Mouse (Mus musculus): ENCODE data around the gene Bbs9. TPM values are rescaled to one million over a fixed set of nuclear protein-coding genes. Genes with fewer than 3 reads are reported as not detected.
A peak's percentile ranks its signal among the peaks of the same experiment; 100 is the strongest.

Bbs9 gene
- polyA plus RNA-seq, 1 experiment from 2014 or later: 13.0 TPM

- H3K4me2 ChIP-seq: no peak overlapping the region
- H3K9ac ChIP-seq: no peak overlapping the region
- H3K27ac ChIP-seq: no peak overlapping the region
- no peaks in the 10 kb centered on the region for H3K36me3 ChIP-seq
- no peaks in the 10 kb centered on the region for H3K4me1 ChIP-seq
- 94% methylated on average over 1 of the region's 1 CpGs for WGBS
- no peak for ATAC-seq (ENCODE audit: insufficient number of reproducible peaks, low FRiP score, low TSS enrichment, low read depth)
- H3K9me3 ChIP-seq: no peaks in the 10 kb centered on the region
- H3K4me3 ChIP-seq: no peak overlapping the region
- no peaks in the 10 kb centered on the region for H3K27me3 ChIP-seq
Observed at GRCm38 (mm10) chr9:22741967-22742366, 266.5 kb downstream of the Bbs9 start.

GRCm38 (mm10) chr9:22748617-22749016, 273.1 kb downstream of the Bbs9 start:
- no peaks in the 10 kb centered on the region for H3K36me3 ChIP-seq
- ATAC-seq (ENCODE audit: insufficient number of reproducible peaks, low FRiP score, low TSS enrichment, low read depth): no peak

DNA sequence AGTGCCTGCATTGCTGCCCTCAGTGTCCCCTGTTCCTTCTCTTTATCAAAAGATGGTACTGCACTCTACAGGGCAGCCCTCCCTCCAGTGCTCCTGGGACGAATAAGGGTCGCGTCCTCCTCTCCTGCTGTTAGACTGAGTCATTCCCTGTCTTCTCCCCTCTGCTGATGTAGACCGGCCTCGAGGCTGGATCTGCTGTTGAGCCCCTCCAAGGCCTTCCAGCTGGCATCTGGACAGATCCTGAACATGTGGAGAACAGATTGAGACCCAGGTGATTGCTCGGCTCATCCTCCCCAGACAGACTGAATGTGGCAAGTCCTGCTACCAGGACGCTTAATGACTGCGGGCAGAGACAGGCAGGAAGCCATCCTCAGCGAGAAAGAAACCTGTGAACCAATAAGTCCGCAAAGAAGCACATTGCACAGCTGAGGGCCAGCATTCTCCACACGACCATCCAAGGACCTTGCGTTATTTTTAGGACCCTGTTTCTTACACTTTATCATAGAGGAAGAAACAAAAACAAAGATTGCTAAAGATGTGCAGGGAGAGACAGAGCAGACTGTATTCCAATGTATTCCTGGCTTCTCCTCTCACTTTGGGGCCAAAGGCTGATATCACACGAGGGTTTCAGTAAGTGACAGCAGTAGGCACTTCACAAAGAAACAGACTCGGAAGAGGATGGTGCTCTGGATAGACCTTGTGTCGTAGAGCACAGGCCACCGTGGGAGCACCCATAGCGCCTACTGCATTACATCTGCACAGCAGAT, 275.4 kb downstream of the Bbs9 start:
- no peak overlapping the region for H3K4me3 ChIP-seq
- no peaks in the 10 kb centered on the region for H3K9me3 ChIP-seq
- 64% methylated on average over 17 of the region's 17 CpGs for WGBS
- H3K27ac ChIP-seq: no peak overlapping the region
- no peak for ATAC-seq (ENCODE audit: insufficient number of reproducible peaks, low FRiP score, low TSS enrichment, low read depth)
- no peak overlapping the region for H3K9ac ChIP-seq
- peaks cover 15% of the 10 kb centered on the region; the same call in 1 of the 2 replicates for H3K4me1 ChIP-seq
- H3K36me3 ChIP-seq: no peaks in the 10 kb centered on the region
- no peak overlapping the region for H3K4me2 ChIP-seq
- H3K27me3 ChIP-seq: 0 out of 2 replicates have a peak, but pooled peaks cover 2% of the 10 kb centered on the region

More at GRCm38 (mm10) chr9:22748617-22749016, 273.1 kb downstream of the Bbs9 start:
- no peak overlapping the region for H3K4me2 ChIP-seq
- H3K4me3 ChIP-seq: no peak overlapping the region
- no peaks in the 10 kb centered on the region for H3K27me3 ChIP-seq
- H3K27ac ChIP-seq: no peak overlapping the region
- H3K9ac ChIP-seq: no peak overlapping the region
- peaks cover 12% of the 10 kb centered on the region; the same call in 1 of the 2 replicates for H3K4me1 ChIP-seq
- 34% methylated on average over 2 of the region's 2 CpGs for WGBS
- no peaks in the 10 kb centered on the region for H3K9me3 ChIP-seq

GRCm38 (mm10) chr9:22751546-22751929, 276.0 kb downstream of the Bbs9 start:
- no peak overlapping the region for H3K4me3 ChIP-seq
- H3K4me2 ChIP-seq: no peak overlapping the region
- H3K9me3 ChIP-seq: no peaks in the 10 kb centered on the region
- no peak overlapping the region for H3K27ac ChIP-seq
- peaks cover 15% of the 10 kb centered on the region; the same call in 1 of the 2 replicates for H3K4me1 ChIP-seq
- H3K36me3 ChIP-seq: no peaks in the 10 kb centered on the region
- H3K27me3 ChIP-seq: 0 out of 2 replicates have a peak, but pooled peaks cover 5% of the 10 kb centered on the region
- no peak overlapping the region for H3K9ac ChIP-seq
- ATAC-seq (ENCODE audit: insufficient number of reproducible peaks, low FRiP score, low TSS enrichment, low read depth): no peak

DNA sequence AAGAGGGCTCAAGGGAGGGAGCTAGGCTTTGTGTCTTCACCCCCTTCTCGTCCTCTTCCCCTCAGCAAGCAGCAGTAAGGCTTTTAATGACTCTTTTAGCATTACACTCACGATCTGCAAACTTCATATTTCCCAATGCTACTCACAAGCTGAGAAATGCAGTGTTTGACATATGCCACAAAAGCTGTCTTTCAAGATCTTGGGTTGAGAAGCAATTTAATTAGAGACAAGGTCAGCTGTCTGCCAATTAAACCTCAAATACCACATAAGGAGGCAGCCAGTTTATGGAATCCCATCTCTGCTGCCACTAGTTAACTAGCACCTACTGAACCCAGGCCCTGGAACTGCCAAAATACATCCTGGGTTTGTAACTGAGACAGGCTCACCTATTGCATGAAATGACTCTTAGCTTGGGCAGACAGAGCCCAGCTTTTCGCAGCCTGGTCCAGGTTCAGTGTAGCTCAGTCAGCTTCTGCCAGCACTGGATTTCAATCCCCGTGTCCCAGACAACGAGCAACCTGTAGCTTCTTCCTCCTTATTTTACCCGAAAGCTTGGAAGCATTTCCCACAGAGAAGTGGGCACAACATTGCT, 278.7 kb downstream of the Bbs9 start:
- Histone ChIP-seq H3K27ac (no peak overlapping the region), H3K9me3 (no peaks in the 10 kb centered on the region), H3K4me1 (peaks cover 8% of the 10 kb centered on the region; the same call in 1 of the 2 replicates), H3K4me3 (no peak overlapping the region), H3K4me2 (no peak overlapping the region), H3K9ac (no peak overlapping the region), H3K36me3 (no peaks in the 10 kb centered on the region), H3K27me3 (0 out of 2 replicates have a peak, but pooled peaks cover 5% of the 10 kb centered on the region)
- WGBS: 61% methylated on average over 6 of the region's 6 CpGs
- no peak for ATAC-seq (ENCODE audit: insufficient number of reproducible peaks, low FRiP score, low TSS enrichment, low read depth)

- Histone ChIP-seq H3K9me3 (no peaks in the 10 kb centered on the region), H3K4me1 (peaks cover 3% of the 10 kb centered on the region; the same call in 1 of the 2 replicates), H3K27ac (no peak overlapping the region), H3K9ac (no peak overlapping the region), H3K36me3 (no peaks in the 10 kb centered on the region), H3K4me2 (no peak overlapping the region), H3K27me3 (0 out of 2 replicates have a peak, but pooled peaks cover 5% of the 10 kb centered on the region), H3K4me3 (no peak overlapping the region)
- 49% methylated on average over 3 of the region's 3 CpGs for WGBS
- no peak for ATAC-seq (ENCODE audit: insufficient number of reproducible peaks, low FRiP score, low TSS enrichment, low read depth)
Observed at GRCm38 (mm10) chr9:22758487-22758886, 283.0 kb downstream of the Bbs9 start.

DNA sequence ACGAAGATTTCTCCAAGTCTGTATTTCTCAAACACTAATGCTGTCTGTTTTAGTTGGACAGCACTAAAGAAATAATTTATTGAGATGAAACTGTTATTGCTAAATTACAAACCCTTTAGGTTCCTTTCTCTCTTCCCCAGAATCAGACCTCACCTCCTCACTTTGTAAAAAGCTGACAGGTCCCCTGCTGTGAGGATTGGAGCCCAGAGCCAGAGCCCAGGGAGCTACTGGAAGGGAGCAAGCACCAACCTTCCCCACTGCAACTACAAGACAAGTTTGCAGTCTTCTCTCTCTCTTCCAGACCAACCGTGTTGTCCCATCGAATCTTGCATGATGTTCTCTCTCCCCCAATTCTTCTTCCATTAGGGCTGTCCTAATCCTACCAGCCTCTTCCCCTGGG, 283.7 kb downstream of the Bbs9 start:
- Histone ChIP-seq H3K27ac (no peak overlapping the region), H3K9ac (no peak overlapping the region), H3K4me3 (no peak overlapping the region), H3K4me2 (no peak overlapping the region), H3K27me3 (0 out of 2 replicates have a peak, but pooled peaks cover 5% of the 10 kb centered on the region), H3K9me3 (no peaks in the 10 kb centered on the region), H3K4me1 (peaks cover 2% of the 10 kb centered on the region; the same call in 1 of the 2 replicates), H3K36me3 (no peaks in the 10 kb centered on the region)
- ATAC-seq (ENCODE audit: insufficient number of reproducible peaks, low FRiP score, low TSS enrichment, low read depth): no peak
- whole genome bisulfite sequencing: 60% methylated on average over 3 of the region's 3 CpGs

GRCm38 (mm10) chr9:22760376-22760775, 284.9 kb downstream of the Bbs9 start:
- Histone ChIP-seq H3K4me1 (no peaks in the 10 kb centered on the region), H3K4me3 (no peak overlapping the region), H3K4me2 (no peak overlapping the region), H3K27me3 (0 out of 2 replicates have a peak, but pooled peaks cover 5% of the 10 kb centered on the region), H3K27ac (no peak overlapping the region), H3K9ac (no peak overlapping the region), H3K9me3 (no peaks in the 10 kb centered on the region), H3K36me3 (no peaks in the 10 kb centered on the region)
- WGBS: 77% methylated on average over 4 of the region's 4 CpGs
- no peak for ATAC-seq (ENCODE audit: insufficient number of reproducible peaks, low FRiP score, low TSS enrichment, low read depth)

DNA sequence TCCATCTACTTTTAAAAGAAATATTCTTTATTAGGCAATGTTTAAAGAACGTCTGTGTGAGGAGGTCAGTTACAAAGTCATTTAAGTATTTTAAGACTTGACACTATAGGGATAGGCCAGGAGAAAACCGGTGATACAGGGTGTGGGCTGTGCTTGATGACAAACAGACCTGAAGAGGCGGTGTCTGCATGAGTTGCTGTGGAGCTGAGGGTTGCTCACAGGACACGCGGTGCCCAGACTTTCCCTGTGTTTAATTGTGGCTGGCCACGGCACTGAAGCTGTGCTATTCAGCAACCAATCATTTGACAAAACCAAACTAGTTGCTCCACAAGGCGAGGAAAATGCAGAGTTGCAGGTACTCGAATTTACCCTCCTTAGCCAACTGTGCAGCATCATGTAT, 286.0 kb downstream of the Bbs9 start:
- no peaks in the 10 kb centered on the region for H3K36me3 ChIP-seq
- no peak overlapping the region for H3K4me3 ChIP-seq
- WGBS: 54% methylated on average over 8 of the region's 8 CpGs
- no peaks in the 10 kb centered on the region for H3K27me3 ChIP-seq
- ATAC-seq (ENCODE audit: insufficient number of reproducible peaks, low FRiP score, low TSS enrichment, low read depth): no peak
- H3K4me2 ChIP-seq: no peak overlapping the region
- H3K9ac ChIP-seq: no peak overlapping the region
- H3K4me1 ChIP-seq: peaks cover 7% of the 10 kb centered on the region; the same call in 1 of the 2 replicates
- no peak overlapping the region for H3K27ac ChIP-seq
- no peaks in the 10 kb centered on the region for H3K9me3 ChIP-seq

DNA sequence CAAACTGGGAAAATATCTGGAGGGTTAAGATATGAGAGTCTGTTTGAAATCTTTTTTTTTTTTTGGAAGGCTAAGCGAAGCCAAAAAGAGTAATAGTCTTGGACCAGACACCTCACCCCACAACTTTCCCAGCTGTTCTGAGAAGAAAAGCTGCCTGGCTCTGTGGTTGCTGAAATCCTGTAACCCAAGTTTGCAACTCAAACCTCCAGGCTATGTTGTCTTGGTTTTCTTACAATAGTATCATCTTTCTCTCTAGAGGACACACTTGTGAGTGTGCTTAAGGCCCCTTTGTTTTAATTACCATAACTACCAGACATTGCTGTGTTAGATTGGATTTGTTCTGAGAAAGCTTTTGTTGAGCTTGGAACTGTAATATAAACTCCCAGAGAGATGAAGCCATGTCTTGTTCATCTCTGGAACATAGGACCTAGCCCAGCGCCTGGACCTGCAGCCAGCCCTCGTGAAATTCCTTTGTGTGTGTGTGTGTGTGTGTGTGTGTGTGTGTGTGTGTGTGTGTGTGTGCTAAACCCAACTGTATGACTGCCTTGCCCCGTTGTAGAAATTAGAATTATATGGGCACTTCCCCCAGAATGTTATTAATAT, 290.2 kb downstream of the Bbs9 start:
- 45% methylated on average over 4 of the region's 4 CpGs for WGBS
- no peaks in the 10 kb centered on the region for H3K36me3 ChIP-seq
- H3K4me2 ChIP-seq: no peak overlapping the region
- H3K4me1 ChIP-seq: peaks cover 7% of the 10 kb centered on the region; the same call in 1 of the 2 replicates
- no peak overlapping the region for H3K4me3 ChIP-seq
- no peaks in the 10 kb centered on the region for H3K9me3 ChIP-seq
- H3K27ac ChIP-seq: no peak overlapping the region
- H3K9ac ChIP-seq: no peak overlapping the region
- H3K27me3 ChIP-seq: no peaks in the 10 kb centered on the region
- peak; percentile 55; the same call in 1 of the 2 replicates for ATAC-seq (ENCODE audit: insufficient number of reproducible peaks, low FRiP score, low TSS enrichment, low read depth)

GRCm38 (mm10) chr9:22767154-22767553, 291.6 kb downstream of the Bbs9 start:
- H3K9me3 ChIP-seq: no peaks in the 10 kb centered on the region
- no peaks in the 10 kb centered on the region for H3K36me3 ChIP-seq
- no peak overlapping the region for H3K4me2 ChIP-seq
- peaks cover 7% of the 10 kb centered on the region; the same call in 1 of the 2 replicates for H3K4me1 ChIP-seq
- no peak for ATAC-seq (ENCODE audit: insufficient number of reproducible peaks, low FRiP score, low TSS enrichment, low read depth)
- H3K9ac ChIP-seq: no peak overlapping the region
- no peak overlapping the region for H3K27ac ChIP-seq
- no peak overlapping the region for H3K4me3 ChIP-seq
- H3K27me3 ChIP-seq: no peaks in the 10 kb centered on the region
- WGBS: 86% methylated on average over 5 of the region's 5 CpGs

GRCm38 (mm10) chr9:22767860-22768259, 292.3 kb downstream of the Bbs9 start:
- Histone ChIP-seq H3K27me3 (no peaks in the 10 kb centered on the region), H3K4me3 (no peak overlapping the region), H3K27ac (no peak overlapping the region), H3K9ac (no peak overlapping the region), H3K4me2 (no peak overlapping the region), H3K9me3 (no peaks in the 10 kb centered on the region), H3K4me1 (peaks cover 7% of the 10 kb centered on the region; the same call in 1 of the 2 replicates), H3K36me3 (no peaks in the 10 kb centered on the region)
- WGBS: 17% methylated on average over 3 of the region's 3 CpGs
- ATAC-seq (ENCODE audit: insufficient number of reproducible peaks, low FRiP score, low TSS enrichment, low read depth): no peak

Measured in limb, embryonic 15.5 days (tissue).